Mouse (Mus musculus): ENCODE measurements around the gene Cryba2. TPM values are rescaled to one million over a fixed set of nuclear protein-coding genes. Genes with fewer than 3 reads are reported as not detected.

Gene Cryba2
- polyA plus RNA-seq, 1 experiment from 2014 or later = not detected

GRCm38 (mm10) chr1:74872218-74872617 is 20.7 kb downstream of the Cryba2 start:
- Histone ChIP-seq H3K27me3 (replicated peaks; ENCODE audit: control insufficient read depth, insufficient read depth, low read length) (no peaks in the 10 kb centered on the region; the same call in none of the 2 replicates), H3K27ac (ENCODE audit: low read depth, low read length) (no peak overlapping the region), H3K9me3 (ENCODE audit: control insufficient read depth, low read length) (no peaks in the 10 kb centered on the region), H3K9ac (ENCODE audit: low read depth, low read length) (no peak overlapping the region), H3K4me2 (no peak overlapping the region), H3K4me3 (ENCODE audit: low read depth, low read length) (no peak overlapping the region), H3K36me3 (ENCODE audit: control insufficient read depth, insufficient read depth, low read length) (no peaks in the 10 kb centered on the region), H3K4me1 (replicated peaks; ENCODE audit: control insufficient read depth, insufficient read depth, low read length) (no peaks in the 10 kb centered on the region)
- 69% methylated on average over 2 of the region's 2 CpGs for WGBS
- ATAC-seq (replicated peaks; ENCODE audit: low FRiP score) (no peak), DNase-seq (ENCODE audit: low spot score) (no peak)

DNA sequence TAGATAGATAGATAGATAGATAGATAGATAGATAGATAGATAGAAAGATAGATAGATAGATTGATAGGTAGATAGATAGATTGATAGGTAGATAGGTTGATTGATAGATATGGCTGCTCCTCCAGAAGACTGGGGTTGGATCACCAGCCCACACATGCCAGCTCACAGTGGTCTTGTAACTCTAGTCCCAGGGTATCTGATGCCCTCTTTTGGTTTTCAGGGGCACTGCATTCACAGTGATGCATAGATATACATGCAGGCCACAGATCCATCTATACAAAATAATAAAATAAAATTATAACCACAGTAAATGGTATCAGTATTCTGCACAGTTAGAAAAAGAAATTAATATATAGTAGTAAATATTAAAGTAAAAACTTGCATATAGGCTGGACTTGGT is 31.2 kb downstream of the Cryba2 start:
- Histone ChIP-seq H3K27ac (ENCODE audit: low read depth, low read length) (no peak overlapping the region), H3K27me3 (replicated peaks; ENCODE audit: control insufficient read depth, insufficient read depth, low read length) (peaks cover 36% of the 10 kb centered on the region), H3K4me2 (no peak overlapping the region), H3K9me3 (ENCODE audit: control insufficient read depth, low read length) (no peaks in the 10 kb centered on the region), H3K36me3 (ENCODE audit: control insufficient read depth, insufficient read depth, low read length) (no peaks in the 10 kb centered on the region), H3K9ac (ENCODE audit: low read depth, low read length) (no peak overlapping the region), H3K4me1 (replicated peaks; ENCODE audit: control insufficient read depth, insufficient read depth, low read length) (no peaks in the 10 kb centered on the region), H3K4me3 (ENCODE audit: low read depth, low read length) (no peak overlapping the region)
- DNase-seq (ENCODE audit: low spot score) = no peak
- ATAC-seq (replicated peaks; ENCODE audit: low FRiP score) = no peak

DNA sequence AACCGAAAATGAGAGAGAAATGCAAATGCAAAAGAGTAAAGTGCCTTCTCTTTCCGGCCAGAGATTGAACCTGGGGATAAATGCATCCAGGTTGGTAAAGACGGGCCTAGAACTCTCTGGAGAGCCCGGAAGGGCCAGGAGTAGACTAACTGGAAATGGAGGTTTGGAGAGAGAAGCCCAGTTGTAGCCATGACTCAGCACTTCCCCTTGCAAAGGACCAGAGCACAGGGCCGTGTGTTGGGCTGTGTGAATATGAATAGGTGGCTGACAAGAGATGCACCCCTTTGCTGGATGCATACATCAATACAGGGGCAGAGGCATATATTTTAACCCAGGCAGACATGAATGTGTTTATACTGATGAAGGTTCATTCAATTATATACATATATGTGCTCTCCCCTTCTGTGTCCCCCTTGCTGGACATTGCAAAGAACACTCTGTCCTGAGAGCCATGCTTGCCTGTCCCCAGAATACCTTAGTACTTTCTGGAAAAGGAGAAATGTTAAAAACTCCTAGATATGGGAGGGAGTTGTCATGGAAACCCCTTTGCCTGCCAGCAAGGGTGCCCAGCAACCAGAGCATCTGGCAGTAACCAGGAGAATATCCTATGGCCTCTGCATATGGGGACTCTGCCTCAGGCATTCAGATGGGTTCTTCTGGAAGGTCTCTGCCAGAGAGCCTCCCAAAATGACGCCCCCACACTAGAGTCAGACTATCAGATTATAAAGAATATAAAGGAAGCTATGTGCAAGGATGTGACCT is 33.5 kb downstream of the Cryba2 start:
- H3K4me1 ChIP-seq (replicated peaks; ENCODE audit: control insufficient read depth, insufficient read depth, low read length) = peaks cover 9% of the 10 kb centered on the region
- no peak for ATAC-seq (replicated peaks; ENCODE audit: low FRiP score)
- no peak overlapping the region for H3K9ac ChIP-seq (ENCODE audit: low read depth, low read length)
- H3K27ac ChIP-seq (ENCODE audit: low read depth, low read length) = no peak overlapping the region
- WGBS = 34% methylated on average over 6 of the region's 6 CpGs
- H3K4me2 ChIP-seq = no peak overlapping the region
- H3K4me3 ChIP-seq (ENCODE audit: low read depth, low read length) = no peak overlapping the region
- no peaks in the 10 kb centered on the region for H3K36me3 ChIP-seq (ENCODE audit: control insufficient read depth, insufficient read depth, low read length)
- H3K9me3 ChIP-seq (ENCODE audit: control insufficient read depth, low read length) = no peaks in the 10 kb centered on the region
- DNase-seq (ENCODE audit: low spot score) = no peak
- peaks cover 59% of the 10 kb centered on the region for H3K27me3 ChIP-seq (replicated peaks; ENCODE audit: control insufficient read depth, insufficient read depth, low read length)

DNA sequence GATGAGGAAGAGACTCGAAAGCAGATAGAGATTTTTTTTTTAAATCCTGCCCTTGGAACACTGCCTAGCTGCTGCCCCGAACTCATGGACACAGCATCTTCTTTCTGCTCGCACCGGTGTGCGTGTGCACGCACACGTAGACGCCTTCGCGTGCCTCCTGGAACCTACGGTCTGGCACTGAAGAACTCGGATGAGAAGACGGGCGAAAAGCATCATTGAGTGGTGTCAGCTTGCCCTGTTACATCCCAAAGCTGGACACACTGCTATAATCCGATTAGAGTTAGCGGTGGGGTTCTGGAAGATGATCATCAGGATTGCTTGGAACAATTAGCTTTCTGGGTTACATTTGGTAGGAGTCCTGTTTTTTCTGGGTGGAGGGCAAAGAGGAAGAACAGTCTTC is 34.1 kb downstream of the Cryba2 start:
- no peaks in the 10 kb centered on the region for H3K36me3 ChIP-seq (ENCODE audit: control insufficient read depth, insufficient read depth, low read length)
- H3K4me1 ChIP-seq (replicated peaks; ENCODE audit: control insufficient read depth, insufficient read depth, low read length) = peaks cover 9% of the 10 kb centered on the region
- peaks cover 65% of the 10 kb centered on the region for H3K27me3 ChIP-seq (replicated peaks; ENCODE audit: control insufficient read depth, insufficient read depth, low read length)
- no peaks in the 10 kb centered on the region for H3K9me3 ChIP-seq (ENCODE audit: control insufficient read depth, low read length)
- DNase-seq (ENCODE audit: low spot score) (no peak), ATAC-seq (replicated peaks; ENCODE audit: low FRiP score) (no peak)
- H3K27ac ChIP-seq (ENCODE audit: low read depth, low read length) = no peak overlapping the region
- H3K9ac ChIP-seq (ENCODE audit: low read depth, low read length) = no peak overlapping the region
- WGBS = 10% methylated on average over 16 of the region's 16 CpGs
- peak overlapping the region; percentile 18; the same call in 1 of the 2 replicates for H3K4me3 ChIP-seq (ENCODE audit: low read depth, low read length)
- H3K4me2 ChIP-seq = peak overlapping the region; percentile 46

- peaks cover 71% of the 10 kb centered on the region for H3K27me3 ChIP-seq (replicated peaks; ENCODE audit: control insufficient read depth, insufficient read depth, low read length)
- DNase-seq (ENCODE audit: low spot score) (peak; percentile 52), ATAC-seq (replicated peaks; ENCODE audit: low FRiP score) (no peak)
- H3K27ac ChIP-seq (ENCODE audit: low read depth, low read length) = no peak overlapping the region
- no peaks in the 10 kb centered on the region for H3K36me3 ChIP-seq (ENCODE audit: control insufficient read depth, insufficient read depth, low read length)
- peaks cover 9% of the 10 kb centered on the region for H3K4me1 ChIP-seq (replicated peaks; ENCODE audit: control insufficient read depth, insufficient read depth, low read length)
- H3K4me2 ChIP-seq = peak overlapping the region; percentile 46
- H3K4me3 ChIP-seq (ENCODE audit: low read depth, low read length) = peak overlapping the region; percentile 18; the same call in 1 of the 2 replicates
- H3K9ac ChIP-seq (ENCODE audit: low read depth, low read length) = no peak overlapping the region
- no peaks in the 10 kb centered on the region for H3K9me3 ChIP-seq (ENCODE audit: control insufficient read depth, low read length)
- under 1% methylated on average over 29 of the region's 29 CpGs for WGBS
Observed at GRCm38 (mm10) chr1:74858171-74858719, 34.7 kb downstream of the Cryba2 start.

GRCm38 (mm10) chr1:74857677-74858076 is 35.3 kb downstream of the Cryba2 start:
- ATAC-seq (replicated peaks; ENCODE audit: low FRiP score) (no peak), DNase-seq (ENCODE audit: low spot score) (no peak)
- Histone ChIP-seq H3K36me3 (ENCODE audit: control insufficient read depth, insufficient read depth, low read length) (no peaks in the 10 kb centered on the region), H3K27me3 (replicated peaks; ENCODE audit: control insufficient read depth, insufficient read depth, low read length) (peaks cover 77% of the 10 kb centered on the region), H3K4me2 (peak overlapping the region; percentile 46), H3K4me1 (replicated peaks; ENCODE audit: control insufficient read depth, insufficient read depth, low read length) (peaks cover 9% of the 10 kb centered on the region), H3K4me3 (ENCODE audit: low read depth, low read length) (peak overlapping the region; percentile 18; the same call in 1 of the 2 replicates), H3K27ac (ENCODE audit: low read depth, low read length) (no peak overlapping the region), H3K9ac (ENCODE audit: low read depth, low read length) (no peak overlapping the region), H3K9me3 (ENCODE audit: control insufficient read depth, low read length) (no peaks in the 10 kb centered on the region)
- 10% methylated on average over 4 of the region's 4 CpGs for WGBS

DNA sequence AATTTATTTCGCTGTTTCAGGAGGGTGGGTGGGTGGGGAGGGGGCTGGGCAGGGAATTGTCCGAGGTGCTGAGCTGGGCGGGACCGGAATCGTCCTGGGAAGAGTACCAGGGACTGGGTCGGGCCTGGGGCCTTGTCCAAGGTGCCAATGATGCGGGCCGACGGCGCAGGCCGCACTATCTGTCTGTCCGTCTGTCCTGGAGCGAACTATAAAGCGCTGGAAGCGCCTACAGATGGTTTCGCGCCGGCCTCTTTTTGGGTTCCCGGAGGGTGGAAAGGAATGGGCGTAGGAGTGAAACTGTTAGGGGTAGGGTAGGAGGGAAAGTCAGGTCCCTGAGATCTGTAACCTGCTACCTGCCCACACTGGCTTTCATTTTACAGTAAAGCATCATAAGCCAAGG is 35.7 kb downstream of the Cryba2 start:
- H3K4me2 ChIP-seq = no peak overlapping the region
- H3K36me3 ChIP-seq (ENCODE audit: control insufficient read depth, insufficient read depth, low read length) = no peaks in the 10 kb centered on the region
- ATAC-seq (replicated peaks; ENCODE audit: low FRiP score) (no peak), DNase-seq (ENCODE audit: low spot score) (no peak)
- no peak overlapping the region for H3K27ac ChIP-seq (ENCODE audit: low read depth, low read length)
- no peak overlapping the region for H3K9ac ChIP-seq (ENCODE audit: low read depth, low read length)
- WGBS = 5% methylated on average over 20 of the region's 20 CpGs
- H3K9me3 ChIP-seq (ENCODE audit: control insufficient read depth, low read length) = no peaks in the 10 kb centered on the region
- peaks cover 9% of the 10 kb centered on the region for H3K4me1 ChIP-seq (replicated peaks; ENCODE audit: control insufficient read depth, insufficient read depth, low read length)
- H3K27me3 ChIP-seq (replicated peaks; ENCODE audit: control insufficient read depth, insufficient read depth, low read length) = peaks cover 81% of the 10 kb centered on the region
- H3K4me3 ChIP-seq (ENCODE audit: low read depth, low read length) = no peak overlapping the region

DNA sequence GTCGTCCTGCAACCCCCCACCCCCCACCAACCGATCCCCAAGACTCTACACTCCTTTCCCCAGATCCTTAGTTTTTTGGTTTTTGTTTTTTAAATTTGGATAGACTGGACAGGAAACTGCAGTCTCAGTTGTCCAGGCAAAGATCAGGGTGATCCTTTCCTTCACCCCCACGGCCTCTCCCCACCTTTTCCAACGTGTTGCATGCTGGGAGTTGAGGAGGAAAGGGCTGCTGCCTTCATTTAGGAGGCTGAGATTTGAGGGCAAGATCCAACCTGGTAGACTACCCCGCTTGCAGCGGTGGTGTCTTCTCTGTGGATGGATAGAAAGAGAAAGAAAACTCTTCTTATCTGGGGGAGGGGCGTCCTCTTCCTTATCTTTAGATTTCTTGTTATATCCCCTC is 36.2 kb downstream of the Cryba2 start:
- no peaks in the 10 kb centered on the region for H3K9me3 ChIP-seq (ENCODE audit: control insufficient read depth, low read length)
- no peak overlapping the region for H3K4me2 ChIP-seq
- H3K9ac ChIP-seq (ENCODE audit: low read depth, low read length) = no peak overlapping the region
- peaks cover 85% of the 10 kb centered on the region for H3K27me3 ChIP-seq (replicated peaks; ENCODE audit: control insufficient read depth, insufficient read depth, low read length)
- no peak overlapping the region for H3K27ac ChIP-seq (ENCODE audit: low read depth, low read length)
- H3K36me3 ChIP-seq (ENCODE audit: control insufficient read depth, insufficient read depth, low read length) = no peaks in the 10 kb centered on the region
- ATAC-seq (replicated peaks; ENCODE audit: low FRiP score) (no peak), DNase-seq (ENCODE audit: low spot score) (no peak)
- H3K4me3 ChIP-seq (ENCODE audit: low read depth, low read length) = no peak overlapping the region
- WGBS = under 1% methylated on average over 7 of the region's 7 CpGs
- peaks cover 9% of the 10 kb centered on the region for H3K4me1 ChIP-seq (replicated peaks; ENCODE audit: control insufficient read depth, insufficient read depth, low read length)

GRCm38 (mm10) chr1:74856439-74856720 is 36.6 kb downstream of the Cryba2 start:
- 4% methylated on average over 11 of the region's 11 CpGs for WGBS
- Histone ChIP-seq H3K4me3 (ENCODE audit: low read depth, low read length) (peak overlapping the region; percentile 54; the same call in 1 of the 2 replicates), H3K27ac (ENCODE audit: low read depth, low read length) (no peak overlapping the region)

More at GRCm38 (mm10) chr1:74856439-74856720, 36.6 kb downstream of the Cryba2 start:
- Histone ChIP-seq H3K4me2 (no peak overlapping the region), H3K9ac (ENCODE audit: low read depth, low read length) (no peak overlapping the region), H3K4me1 (replicated peaks; ENCODE audit: control insufficient read depth, insufficient read depth, low read length) (peaks cover 9% of the 10 kb centered on the region), H3K36me3 (ENCODE audit: control insufficient read depth, insufficient read depth, low read length) (no peaks in the 10 kb centered on the region), H3K27me3 (replicated peaks; ENCODE audit: control insufficient read depth, insufficient read depth, low read length) (peaks cover 90% of the 10 kb centered on the region), H3K9me3 (ENCODE audit: control insufficient read depth, low read length) (no peaks in the 10 kb centered on the region)
- DNase-seq (ENCODE audit: low spot score) = no peak
- no peak for ATAC-seq (replicated peaks; ENCODE audit: low FRiP score)
